Mouse (Mus musculus) heart, embryonic 14.5 days (tissue): ENCODE data around the gene Gpcpd1. TPM values are rescaled to one million over a fixed set of nuclear protein-coding genes. Genes with fewer than 3 reads are reported as not detected.

ENCODE experiments used
- ATAC-seq: fragments of 200-750 bp; cut with Nextera tagmentation; 2 replicates; pipeline ENCODE4 v1.8.0; 2017; ENCODE audit warnings: low read depth, moderate TSS enrichment; ENCODE audit not compliant: insufficient number of reproducible peaks, insufficient read depth, low FRiP score
- H3K27ac ChIP-seq, 2 experiments: fragments of 200-500 bp in 1 of 2; fragments of 300-500 bp in 1 of 2; sonication (generic) in 1 of 2; replicated peaks in 1 of 2; 2 replicates each; pipeline ENCODE4 v1.5.1; 2012 to 2014; ENCODE audit warnings: low read depth in 2 of 2, low read length in 2 of 2, control low read depth in 1 of 2, mild to moderate bottlenecking in 1 of 2, mixed read lengths in 1 of 2; ENCODE audit not compliant: control insufficient read depth in 1 of 2, insufficient read depth in 1 of 2
- H3K27me3 ChIP-seq: fragments of 300-500 bp; sonication (generic); 2 replicates; pipeline ENCODE4 v1.6.1; 2014; ENCODE audit warnings: mild to moderate bottlenecking, low read length, control low read depth; ENCODE audit not compliant: control insufficient read depth, insufficient read depth
- H3K36me3 ChIP-seq: fragments of 300-500 bp; sonication (generic); 2 replicates; pipeline ENCODE4 v1.6.1; 2014; ENCODE audit warnings: mild to moderate bottlenecking, control low read depth, low read length, mixed read lengths; ENCODE audit not compliant: control insufficient read depth, insufficient read depth
- H3K4me1 ChIP-seq, 2 experiments: fragments of 200-500 bp in 1 of 2; fragments of 300-500 bp in 1 of 2; sonication (generic) in 1 of 2; 2 replicates each; pipeline ENCODE4 v1.6.1; 2012 to 2014; ENCODE audit warnings: low read length in 2 of 2, control low read depth in 1 of 2, mixed read lengths in 1 of 2; ENCODE audit not compliant: control insufficient read depth in 2 of 2, insufficient read depth in 2 of 2
- H3K4me2 ChIP-seq: fragments of 300-500 bp; sonication (generic); 2 replicates; pipeline ENCODE4 v1.6.1; 2014; ENCODE audit warnings: mild to moderate bottlenecking, low read length
- H3K4me3 ChIP-seq, 2 experiments: fragments of 200-500 bp in 1 of 2; fragments of 300-500 bp in 1 of 2; sonication (generic) in 1 of 2; 2 replicates each; pipeline ENCODE4 v1.5.1; 2012 to 2014; ENCODE audit warnings: low read length in 2 of 2, mild to moderate bottlenecking in 2 of 2, control low read depth in 1 of 2, low read depth in 1 of 2, moderate library complexity in 1 of 2; ENCODE audit not compliant: control insufficient read depth in 1 of 2, insufficient read depth in 1 of 2
- H3K9ac ChIP-seq: fragments of 300-500 bp; sonication (generic); 2 replicates; pipeline ENCODE4 v1.6.1; 2014; ENCODE audit warnings: mild to moderate bottlenecking, low read length
- H3K9me3 ChIP-seq: fragments of 300-500 bp; sonication (generic); 2 replicates; pipeline ENCODE4 v1.6.1; 2016; ENCODE audit warnings: low read length, control low read depth; ENCODE audit not compliant: control insufficient read depth
- WGBS: fragments of 180-500 bp; shearing (Covaris S2); extraction: QIAGEN DNeasy Blood & Tissue Kit; methylation state at CpG from one replicate; pipeline ENCODE4 v1.1.7; 2014; 5-methylcytosine and 5-hydroxymethylcytosine counted together
- polyA plus RNA-seq: library from polyadenylated mRNA; unstranded; fragments of >200 nt; fragmentation: Nextera tagmentation; extraction: Ambion mirVana; gene quantifications from 2 replicates; pipeline ENCODE4 v1.2.1, GENCODE M21; 2014

The Gpcpd1 gene
- polyA plus RNA-seq, 1 experiment from 2014 or later: 34.1 TPM

- 0 out of 2 replicates have a peak, but pooled peaks cover 4% of the 10 kb centered on the region for H3K9me3 ChIP-seq
- ATAC-seq: peak; percentile 68; the same call in 1 of the 2 replicates
- peak overlapping the region; percentile 34; the same call in 1 of the 2 replicates for H3K9ac ChIP-seq
- peaks cover 11 to 13% of the 10 kb centered on the region in 2 experiments for H3K4me1 ChIP-seq
- H3K4me3 ChIP-seq: no peak overlapping the region
- peak overlapping the region; percentile 9 to 55; a peak in 3 of 4 replicates for H3K27ac ChIP-seq
- no peaks in the 10 kb centered on the region for H3K27me3 ChIP-seq
- no peaks in the 10 kb centered on the region for H3K36me3 ChIP-seq
- WGBS: 30% methylated on average over 10 of the region's 10 CpGs
- H3K4me2 ChIP-seq: peak overlapping the region; percentile 34
Measured at GRCm38 (mm10) chr2:132607141-132608093, 19.9 kb upstream of the Gpcpd1 start.

- Histone ChIP-seq H3K4me3 (no peak overlapping the region), H3K4me1 (peaks cover 11 to 13% of the 10 kb centered on the region in 2 experiments), H3K9ac (no peak overlapping the region), H3K36me3 (no peaks in the 10 kb centered on the region), H3K4me2 (no peak overlapping the region), H3K27ac (no peak overlapping the region), H3K9me3 (0 out of 2 replicates have a peak, but pooled peaks cover 4% of the 10 kb centered on the region), H3K27me3 (no peaks in the 10 kb centered on the region)
- ATAC-seq: no peak
- 71% methylated on average over 5 of the region's 5 CpGs for WGBS
Measured at GRCm38 (mm10) chr2:132605795-132606563, 18.4 kb upstream of the Gpcpd1 start.

- WGBS: 66% methylated on average over 4 of the region's 4 CpGs
- H3K9me3 ChIP-seq: no peaks in the 10 kb centered on the region
- H3K27me3 ChIP-seq: no peaks in the 10 kb centered on the region
- no peaks in the 10 kb centered on the region for H3K36me3 ChIP-seq
- H3K4me3 ChIP-seq: no peak overlapping the region
- H3K4me1 ChIP-seq: peaks cover 11 to 13% of the 10 kb centered on the region in 2 experiments
- ATAC-seq: no peak
- H3K4me2 ChIP-seq: no peak overlapping the region
- H3K9ac ChIP-seq: no peak overlapping the region
- H3K27ac ChIP-seq: no peak overlapping the region
Measured at GRCm38 (mm10) chr2:132604922-132605321, 17.4 kb upstream of the Gpcpd1 start.

GRCm38 (mm10) chr2:132603706-132604105, 16.2 kb upstream of the Gpcpd1 start:
- no peak overlapping the region for H3K4me3 ChIP-seq
- H3K4me1 ChIP-seq: peaks cover 11 to 13% of the 10 kb centered on the region in 2 experiments
- no peaks in the 10 kb centered on the region for H3K36me3 ChIP-seq
- H3K4me2 ChIP-seq: no peak overlapping the region
- 81% methylated on average over 2 of the region's 2 CpGs for WGBS
- H3K9me3 ChIP-seq: no peaks in the 10 kb centered on the region
- no peak overlapping the region for H3K9ac ChIP-seq
- no peak overlapping the region for H3K27ac ChIP-seq
- no peaks in the 10 kb centered on the region for H3K27me3 ChIP-seq
- ATAC-seq: no peak

GRCm38 (mm10) chr2:132601777-132602176, 14.2 kb upstream of the Gpcpd1 start:
- no peaks in the 10 kb centered on the region for H3K36me3 ChIP-seq
- peaks cover under 1 to 5% of the 10 kb centered on the region in 2 experiments; a peak in 3 of 4 replicates for H3K4me1 ChIP-seq
- no peak for ATAC-seq
- H3K9me3 ChIP-seq: no peaks in the 10 kb centered on the region
- H3K4me2 ChIP-seq: no peak overlapping the region
- no peak overlapping the region for H3K27ac ChIP-seq
- H3K4me3 ChIP-seq: no peak overlapping the region
- no peak overlapping the region for H3K9ac ChIP-seq
- H3K27me3 ChIP-seq: no peaks in the 10 kb centered on the region

- Histone ChIP-seq H3K9me3 (no peaks in the 10 kb centered on the region), H3K9ac (no peak overlapping the region), H3K27me3 (no peaks in the 10 kb centered on the region), H3K4me3 (no peak overlapping the region), H3K4me2 (no peak overlapping the region), H3K27ac (no peak overlapping the region), H3K36me3 (no peaks in the 10 kb centered on the region), H3K4me1 (peaks cover 0 to 7% of the 10 kb centered on the region in 2 experiments; a peak in 2 of 4 replicates)
- WGBS: 78% methylated on average over 4 of the region's 4 CpGs
- ATAC-seq: no peak
Measured at GRCm38 (mm10) chr2:132600081-132600480, 12.6 kb upstream of the Gpcpd1 start.

GRCm38 (mm10) chr2:132599127-132599526, 11.6 kb upstream of the Gpcpd1 start:
- Histone ChIP-seq H3K4me1 (peaks cover 0 to 7% of the 10 kb centered on the region in 2 experiments; a peak in 2 of 4 replicates), H3K4me3 (no peak overlapping the region), H3K9ac (no peak overlapping the region), H3K36me3 (no peaks in the 10 kb centered on the region), H3K27ac (no peak overlapping the region), H3K9me3 (no peaks in the 10 kb centered on the region), H3K4me2 (no peak overlapping the region), H3K27me3 (no peaks in the 10 kb centered on the region)
- no peak for ATAC-seq
- WGBS: 88% methylated on average over 6 of the region's 6 CpGs
